Mouse (Mus musculus) R1 (cell line): Measurements from ENCODE around the gene Gucy2c.

Source experiments
- DNase-seq: peaks from one replicate; pipeline ENCODE4 v3.0.0-alpha.2; 2018; ENCODE audit warnings: low read depth, low spot score

The Gucy2c gene

DNA sequence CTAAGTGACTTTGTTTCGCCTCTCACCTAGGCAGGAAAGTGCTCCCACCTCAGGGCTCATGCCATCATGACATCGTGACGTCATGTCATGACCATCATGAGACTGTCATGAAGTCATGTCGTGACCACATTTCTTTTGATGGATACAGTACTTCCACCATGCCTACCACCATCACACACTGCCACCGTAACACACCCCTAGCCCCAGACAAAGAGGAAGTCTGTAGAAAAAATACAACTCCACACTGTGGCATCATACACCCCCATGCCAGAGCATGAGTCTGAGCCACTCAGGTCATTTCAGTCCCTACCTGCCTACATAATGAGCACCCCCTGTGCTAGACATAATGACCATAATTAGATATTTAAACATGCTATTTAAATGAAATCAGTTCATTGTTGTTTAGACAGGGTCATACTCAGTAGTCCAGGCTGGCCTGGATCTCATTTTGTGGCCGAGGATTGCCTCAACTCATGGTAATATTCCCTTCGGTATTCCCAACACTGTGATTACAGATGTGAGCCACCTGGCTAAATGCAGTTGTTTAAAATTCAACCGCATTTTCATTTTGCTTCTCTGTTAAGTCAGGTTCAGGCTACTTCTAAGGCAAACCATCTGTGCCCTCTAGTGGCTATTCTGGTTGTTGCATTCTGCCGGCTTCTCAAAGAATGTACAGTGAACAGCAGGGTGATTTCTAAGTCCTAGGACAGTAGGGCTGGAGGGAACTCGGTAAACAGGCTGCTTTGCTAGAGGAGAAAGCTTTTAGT lies 39.0 kb downstream of the Gucy2c start:
- DNase-seq, result peak; percentile 92

DNA sequence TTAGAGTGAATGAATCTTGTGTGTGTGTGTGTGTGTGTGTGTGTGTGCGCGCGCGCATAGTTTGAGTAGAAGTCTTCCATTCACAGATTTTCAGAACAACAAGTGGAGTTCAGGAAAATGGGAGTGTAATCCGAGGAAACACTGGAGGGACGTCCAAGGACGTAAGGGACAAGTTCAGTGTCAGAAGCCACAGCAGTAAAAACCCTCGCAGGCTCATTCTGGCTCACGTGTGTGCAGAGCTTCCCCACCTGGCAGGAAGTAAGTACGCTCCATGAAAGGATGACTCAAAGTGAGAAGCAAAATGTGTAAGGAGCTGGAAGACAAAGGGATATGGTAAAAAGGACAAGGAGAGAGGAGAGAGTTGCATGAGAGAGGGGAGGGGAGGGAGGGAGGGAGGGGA lies 40.3 kb downstream of the Gucy2c start:
- DNase-seq, result no peak

DNA sequence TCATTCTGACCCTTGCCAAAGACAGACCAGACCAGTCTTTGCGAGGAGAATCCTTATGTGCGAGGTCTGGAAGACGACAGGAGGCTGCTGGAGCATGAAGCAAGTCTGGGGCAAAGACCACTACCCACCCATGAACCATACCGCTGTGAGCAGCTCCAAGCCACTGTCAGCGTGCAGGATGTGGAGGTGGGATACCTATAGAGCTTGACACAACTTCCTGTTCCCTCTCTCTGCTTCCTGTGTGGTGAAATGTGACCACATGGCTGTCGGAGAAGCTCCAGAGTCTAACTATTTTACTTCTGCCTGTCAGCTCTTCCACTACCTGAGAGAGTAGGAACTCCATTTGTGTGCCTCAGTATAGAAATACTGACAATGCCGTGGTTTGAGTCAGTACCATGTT lies 45.8 kb downstream of the Gucy2c start:
- no peak for DNase-seq

DNA sequence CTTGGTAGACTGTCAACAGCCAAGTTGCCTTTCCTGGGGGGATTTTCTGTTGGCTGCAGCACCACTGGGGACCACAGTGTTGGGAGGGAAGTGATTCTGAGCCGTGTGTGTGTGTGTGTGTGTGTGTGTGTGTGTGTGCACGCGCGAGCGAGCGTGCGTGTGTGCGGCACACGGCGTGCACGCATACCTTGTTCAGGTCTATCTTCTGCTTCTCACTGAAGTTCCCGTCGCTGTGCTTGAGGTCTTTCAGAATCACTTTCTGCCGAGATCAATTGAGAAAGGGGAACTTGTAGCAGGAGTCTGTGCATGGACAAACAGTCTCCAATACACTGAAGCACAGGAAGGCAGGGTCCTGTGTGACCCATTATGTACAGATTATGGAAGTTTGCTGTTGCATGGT lies 53.4 kb downstream of the Gucy2c start:
- no peak for DNase-seq

DNA sequence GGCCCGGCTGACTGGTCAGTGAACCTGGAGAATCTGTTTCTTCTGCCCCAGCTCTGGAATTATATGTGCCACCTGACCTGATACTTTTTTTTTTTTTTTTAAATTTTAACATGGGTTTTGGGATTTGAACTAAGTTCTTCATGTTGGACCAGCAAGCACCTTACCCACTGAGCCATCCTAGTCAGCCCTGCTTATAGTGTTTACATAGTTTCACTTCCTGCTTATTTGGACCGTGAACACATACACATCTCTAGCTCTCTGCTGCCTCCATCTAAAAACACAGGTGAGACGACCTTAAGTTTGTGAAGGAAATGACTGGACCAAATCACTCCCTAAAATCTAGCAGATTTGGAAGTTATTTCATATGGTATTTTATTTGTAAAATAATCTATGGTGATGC lies 58.4 kb downstream of the Gucy2c start:
- DNase-seq, result no peak

DNA sequence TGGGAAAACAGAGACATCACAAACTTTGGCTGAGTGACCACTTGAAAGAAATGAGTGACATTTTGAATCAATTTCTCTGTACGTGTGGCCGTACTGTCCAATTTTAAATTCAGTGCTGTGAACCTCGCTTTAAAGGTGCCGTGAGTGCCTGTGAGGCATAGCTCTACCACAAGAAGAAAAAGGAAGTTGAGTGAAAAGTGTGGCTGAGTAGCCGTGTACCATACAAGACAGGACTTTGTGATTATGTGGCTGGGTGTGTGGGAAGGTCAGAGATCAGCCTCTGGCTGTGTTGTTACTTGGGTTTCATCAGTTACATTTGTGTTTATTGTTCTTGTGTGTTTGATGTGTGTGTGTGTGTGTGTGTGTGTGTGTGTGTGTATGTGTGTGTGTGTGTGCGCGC lies 59.0 kb downstream of the Gucy2c start:
- DNase-seq, result no peak

DNA sequence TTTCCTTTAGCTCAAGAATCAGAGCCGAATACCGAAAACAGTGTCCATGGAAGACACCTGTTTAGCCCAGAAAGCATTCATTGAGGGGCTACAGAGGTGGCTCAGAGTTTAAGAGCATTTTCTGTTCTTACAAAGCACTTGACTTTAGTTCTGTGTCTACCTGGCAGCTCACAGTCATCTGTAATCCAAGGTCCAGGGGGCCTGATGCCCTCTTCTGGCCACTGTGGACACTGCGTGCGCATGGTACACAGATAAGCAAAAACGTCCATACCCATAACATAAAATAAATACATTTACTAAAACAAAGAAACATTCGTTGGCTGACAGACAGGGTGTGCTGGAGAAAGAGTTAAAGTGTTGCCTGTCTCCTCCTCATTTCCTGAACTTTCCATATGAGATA lies 59.6 kb downstream of the Gucy2c start:
- no peak for DNase-seq

DNA sequence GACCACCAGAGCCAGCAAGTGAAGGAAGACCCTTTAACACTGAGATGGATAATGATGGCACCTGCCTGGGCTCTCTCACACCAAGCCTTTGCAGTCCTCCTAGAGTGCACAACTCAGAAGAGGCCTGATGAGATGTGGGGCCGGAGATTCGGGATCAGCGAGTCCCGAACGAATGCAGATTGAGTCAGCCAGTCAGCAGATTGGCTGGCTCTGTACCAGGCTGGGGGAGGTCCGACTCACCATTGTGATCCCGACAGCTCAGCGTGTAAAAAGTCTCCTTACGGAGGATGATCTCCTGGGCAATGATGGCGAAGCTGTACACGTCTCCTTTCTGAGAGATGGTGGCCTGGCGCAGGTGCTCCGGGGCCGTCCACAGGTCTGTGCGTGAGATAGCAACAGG lies 61.1 kb downstream of the Gucy2c start:
- DNase-seq, result peak; percentile 53

DNA sequence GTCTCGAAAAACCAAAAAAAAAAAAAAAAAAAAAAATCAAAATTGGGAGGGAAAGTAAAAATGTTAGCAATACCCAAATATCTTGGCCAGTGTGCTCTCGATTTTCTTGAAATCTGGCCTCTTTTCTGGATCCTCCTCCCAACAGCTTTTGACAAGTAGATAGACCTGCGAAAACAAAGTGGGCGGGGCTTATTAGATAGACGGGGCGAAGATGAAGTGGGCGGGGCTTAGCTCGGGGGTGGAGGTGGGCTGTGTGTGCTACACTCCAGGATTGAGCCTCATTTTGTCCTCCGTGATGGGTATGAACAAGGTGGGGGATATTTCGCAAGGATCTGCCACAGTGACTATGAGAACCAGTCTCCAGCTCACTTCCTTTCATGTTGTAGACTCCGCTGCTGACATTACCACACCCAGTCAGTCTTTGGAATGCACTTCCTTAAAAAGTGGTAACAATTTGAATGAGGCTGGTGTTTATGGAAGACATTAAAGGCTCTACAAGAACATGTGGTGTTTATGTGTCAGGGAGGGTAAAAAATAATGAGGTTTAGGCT lies 65.6 kb downstream of the Gucy2c start:
- peak; percentile 54 for DNase-seq

DNA sequence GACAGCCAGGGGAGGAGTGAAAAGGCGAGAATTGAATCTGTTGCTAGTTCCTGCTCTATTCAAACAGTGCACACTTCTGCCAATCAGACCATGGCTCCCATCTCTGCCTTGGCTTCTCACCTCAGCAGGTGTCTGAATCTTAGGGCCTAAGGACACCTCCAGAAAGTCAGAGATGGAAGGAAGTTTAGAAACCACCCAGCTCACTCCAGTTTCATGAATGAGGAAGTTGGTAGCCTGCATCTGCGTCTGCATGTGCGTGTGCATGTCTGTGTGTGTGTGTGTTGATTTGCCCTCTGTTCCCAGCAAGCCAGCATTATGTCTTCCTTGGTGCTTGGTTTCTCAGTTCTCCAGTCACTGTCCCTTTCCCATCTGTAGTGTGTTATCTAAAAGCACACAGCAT lies 67.5 kb downstream of the Gucy2c start:
- DNase-seq, result no peak

DNA sequence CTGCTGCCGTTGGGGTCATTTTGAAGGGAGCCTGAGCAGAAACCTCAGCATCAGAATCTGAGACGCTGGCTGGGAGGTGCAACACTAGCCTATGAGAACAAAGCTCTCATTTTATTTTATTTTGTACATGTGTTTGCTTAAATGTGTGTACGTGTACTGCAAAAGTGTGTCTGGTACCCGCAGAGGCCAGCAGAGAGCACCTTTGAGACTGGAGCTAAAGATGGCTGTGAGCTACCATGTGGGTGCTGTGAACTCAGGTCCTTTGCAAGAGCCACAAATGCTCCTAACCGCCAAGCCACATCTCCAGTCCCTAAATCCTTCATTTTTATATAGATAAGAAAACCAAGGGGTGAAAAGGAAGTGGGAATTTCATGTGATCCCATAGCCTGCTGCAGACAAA lies 71.2 kb downstream of the Gucy2c start:
- DNase-seq, result peak; percentile 64

DNA sequence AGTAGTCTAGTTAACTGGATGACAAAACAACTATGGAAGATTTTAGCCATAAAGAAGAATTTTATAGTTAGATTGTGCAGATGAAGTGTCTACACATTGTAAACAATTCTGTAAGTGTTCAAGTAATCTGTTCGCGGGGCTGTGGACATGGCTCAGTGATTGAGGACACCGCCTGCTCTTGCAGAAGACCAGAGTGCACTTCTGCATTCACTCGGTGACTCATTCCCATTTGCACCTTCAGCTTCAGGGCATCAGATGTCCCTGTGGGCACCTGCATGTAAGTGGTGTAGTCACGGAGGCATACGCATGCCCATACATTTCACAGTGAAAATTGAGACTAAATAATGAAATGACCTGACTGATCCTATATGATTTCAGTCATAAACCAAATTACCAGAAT lies 73.0 kb downstream of the Gucy2c start:
- no peak for DNase-seq

DNA sequence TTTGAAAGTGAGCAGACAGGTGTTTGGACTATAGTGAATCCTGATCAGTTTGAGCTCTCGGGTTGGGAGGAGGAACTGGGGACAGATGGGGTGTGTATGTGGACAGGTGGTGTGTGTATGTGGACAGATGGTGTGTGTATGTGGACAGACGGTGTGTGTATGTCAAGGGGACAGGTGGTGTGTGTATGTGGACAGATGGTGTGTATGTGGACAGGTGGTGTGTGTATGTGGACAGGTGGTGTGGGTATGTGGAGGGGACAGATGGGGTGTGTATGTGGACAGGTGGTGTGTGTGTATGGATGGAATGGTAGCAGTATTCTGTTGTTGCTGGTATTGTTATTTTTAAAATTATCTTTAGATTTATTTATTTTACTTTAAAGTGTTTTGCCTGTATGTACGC lies 79.7 kb downstream of the Gucy2c start:
- DNase-seq, result no peak

DNA sequence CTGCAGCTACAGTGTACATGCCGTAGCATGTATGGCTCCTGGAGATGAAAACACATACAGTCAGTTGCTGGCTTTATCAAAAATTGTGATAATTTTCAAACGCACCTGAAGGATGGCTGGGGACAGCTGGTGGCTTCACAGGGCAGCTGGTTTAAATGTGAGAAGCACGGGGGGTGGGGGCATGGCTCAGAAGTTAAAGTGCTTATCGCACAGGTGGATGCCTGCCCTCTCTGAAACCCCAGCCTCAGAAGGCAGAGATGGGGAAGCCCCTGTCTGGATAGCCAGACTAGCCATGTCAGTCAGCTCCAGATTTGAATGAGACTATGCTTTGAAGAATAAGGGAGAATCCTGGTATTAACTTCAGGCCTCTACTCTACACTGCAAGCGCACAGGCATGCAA lies 80.4 kb downstream of the Gucy2c start:
- DNase-seq, result no peak

DNA sequence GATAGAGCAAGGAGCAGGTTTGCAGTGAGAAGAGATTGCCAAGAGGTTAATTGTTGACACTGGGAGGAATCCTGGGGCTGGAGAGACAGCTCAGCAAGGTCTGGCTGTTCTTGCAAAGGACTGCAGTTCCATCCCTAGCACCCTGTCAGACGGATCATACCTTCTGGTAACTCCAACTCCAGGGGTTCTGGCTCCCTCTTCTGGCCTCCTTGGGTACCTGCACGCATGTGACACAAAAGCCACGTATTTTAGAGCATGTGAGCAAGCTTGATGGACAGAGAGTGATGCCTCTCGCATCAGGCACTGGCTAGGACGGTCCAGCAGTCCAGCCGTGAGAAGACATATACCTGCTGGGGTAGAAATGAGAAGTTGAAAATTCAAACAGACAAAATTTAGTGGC lies 90.3 kb downstream of the Gucy2c start:
- DNase-seq, result peak; percentile 70

DNA sequence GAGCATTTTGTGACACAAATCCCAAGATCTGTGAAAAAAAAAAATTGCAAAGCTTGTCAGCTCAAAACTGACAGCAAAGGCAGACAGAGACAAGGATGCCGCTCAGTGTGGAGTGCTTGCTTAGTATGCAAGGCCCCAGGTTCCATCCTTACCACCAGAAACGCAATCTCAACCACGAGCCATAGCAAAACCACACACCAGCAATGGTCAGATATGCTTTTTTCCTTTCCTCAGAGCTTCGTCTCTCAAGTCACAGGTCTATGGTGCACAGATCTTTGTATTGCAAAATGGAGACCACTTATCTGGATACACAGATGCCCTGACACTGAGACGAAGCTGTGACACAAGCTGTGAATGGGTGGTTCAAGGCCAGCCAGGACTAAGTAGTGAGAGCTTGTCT lies 91.0 kb downstream of the Gucy2c start:
- no peak for DNase-seq

DNA sequence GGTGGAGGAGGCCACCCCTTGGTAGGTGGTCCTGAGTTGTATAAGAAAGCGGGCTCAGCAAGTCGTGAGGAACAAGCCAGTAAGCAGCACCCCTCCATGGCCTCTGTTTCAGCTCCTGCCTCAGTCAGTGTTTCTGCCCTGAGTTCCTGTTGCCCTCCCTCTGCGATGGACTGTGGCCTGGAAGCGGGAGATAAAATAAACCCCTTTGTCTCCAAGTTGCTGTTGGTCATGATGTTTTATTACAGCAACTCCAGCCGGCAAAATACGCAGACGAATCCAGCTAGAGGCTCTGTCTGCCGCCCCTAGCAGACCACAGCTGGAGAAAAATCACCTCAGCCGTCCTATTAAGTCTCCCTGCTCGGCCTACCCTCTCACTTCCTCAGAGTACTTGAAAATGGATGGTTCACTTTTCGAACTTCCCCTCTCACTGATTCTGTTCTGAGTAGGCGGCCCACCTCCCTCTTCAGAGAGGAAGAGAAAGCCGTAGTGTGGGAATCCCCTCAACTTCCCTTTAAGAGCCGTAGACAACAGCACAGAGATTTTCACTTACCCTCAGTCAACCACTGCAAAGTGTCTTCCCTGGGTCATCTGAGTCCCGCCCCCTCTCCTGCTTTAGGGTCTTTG lies 91.7 kb downstream of the Gucy2c start:
- no peak for DNase-seq

DNA sequence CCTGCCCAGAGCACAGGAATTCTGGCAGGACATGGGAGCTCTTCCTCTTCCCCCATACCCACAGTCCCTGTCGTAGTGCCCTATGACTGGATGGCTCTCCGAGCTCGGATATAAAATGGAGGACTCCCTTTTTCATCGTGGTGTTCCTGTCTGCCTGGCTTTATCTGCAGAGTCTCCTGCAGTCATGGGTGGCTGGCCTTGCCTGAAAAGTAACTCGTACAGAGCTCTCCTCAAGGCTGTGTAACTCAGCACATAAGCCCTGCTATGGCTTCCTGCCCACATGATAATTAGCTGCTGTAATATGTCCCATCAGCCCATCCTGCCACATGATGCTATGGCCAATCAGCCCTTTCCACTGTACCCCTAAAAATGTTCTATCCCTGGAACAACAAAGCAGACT lies 96.1 kb downstream of the Gucy2c start:
- DNase-seq, result no peak

DNA sequence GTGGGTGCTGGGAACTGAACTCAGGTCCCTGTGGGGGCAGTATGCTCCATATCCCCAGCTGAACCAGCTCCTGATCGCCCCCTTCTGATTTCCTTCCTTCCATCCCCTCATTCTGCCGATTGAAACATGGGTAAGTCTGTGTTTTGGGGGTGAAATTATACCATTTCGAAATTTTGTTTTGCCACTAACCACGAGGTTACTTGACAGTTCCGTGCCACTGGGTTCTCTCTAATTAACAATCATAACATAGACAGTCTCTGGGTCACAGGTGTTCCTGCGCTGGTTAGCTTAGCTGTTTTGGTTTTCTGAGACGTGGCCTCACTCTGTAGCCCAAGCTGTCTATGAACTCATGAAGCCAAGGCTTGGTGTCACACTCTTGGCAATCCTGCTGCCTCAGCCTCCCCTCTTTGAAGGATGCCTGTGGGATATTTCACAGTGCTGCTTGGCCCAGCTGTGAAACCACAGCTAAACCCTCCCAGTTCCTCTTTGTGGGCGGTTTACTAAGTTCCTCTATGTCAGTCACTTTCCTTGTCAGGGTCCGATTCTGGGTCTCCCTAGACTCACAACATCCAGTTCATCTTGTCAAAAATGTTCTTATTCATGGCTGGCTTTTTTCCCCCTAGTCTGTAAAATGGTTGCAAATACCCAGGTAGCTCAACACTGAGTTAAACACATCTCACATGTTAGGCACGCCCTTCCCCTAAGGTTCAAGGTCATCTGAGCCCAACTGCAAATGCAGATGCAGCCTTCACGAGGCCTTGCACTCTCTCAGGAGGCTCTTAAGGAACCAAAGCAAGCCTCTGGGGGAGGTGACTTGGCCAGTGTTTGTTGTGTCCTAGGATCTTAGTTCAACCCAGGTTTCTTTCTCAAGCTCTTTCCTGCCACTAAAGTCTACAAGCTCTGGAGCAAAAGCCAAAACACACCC lies 97.9 kb downstream of the Gucy2c start:
- no peak for DNase-seq

DNA sequence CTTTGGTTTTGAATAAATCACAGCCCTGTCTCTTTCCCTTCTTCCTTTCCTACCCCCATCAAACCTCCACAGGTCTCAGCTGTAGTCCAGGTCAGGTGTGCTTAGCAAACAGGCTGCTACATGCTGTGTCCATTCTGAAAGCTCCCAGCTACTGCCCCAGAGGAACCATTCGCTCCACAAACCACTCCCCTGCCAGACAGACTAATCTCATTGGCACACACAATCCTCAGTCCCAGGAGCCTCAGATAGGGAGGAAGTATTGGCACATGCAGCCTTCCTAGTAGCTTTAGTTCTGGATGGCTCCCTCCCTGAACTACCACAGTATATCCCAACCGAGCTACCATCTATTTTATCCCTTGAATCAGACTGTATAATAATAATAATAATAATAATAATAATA lies 102.2 kb downstream of the Gucy2c start:
- no peak for DNase-seq

DNA sequence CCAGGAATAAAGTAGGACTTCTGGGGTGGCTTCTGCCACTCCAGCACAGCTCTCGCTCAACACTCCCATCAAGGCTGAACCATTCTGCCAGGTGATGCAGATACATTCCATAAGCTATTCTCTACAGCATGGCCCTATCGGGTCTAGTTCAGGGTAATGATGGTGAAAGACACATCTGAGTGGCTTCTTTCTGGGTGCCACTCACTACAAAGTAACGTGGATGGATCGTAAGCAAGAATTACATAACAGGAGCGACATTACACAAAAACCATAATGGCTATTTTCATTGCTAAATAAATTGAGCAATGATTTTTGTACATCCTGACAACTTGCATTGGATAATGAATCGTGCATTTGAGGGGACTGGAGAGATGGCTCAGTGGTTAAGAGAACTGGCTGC lies 106.6 kb downstream of the Gucy2c start:
- DNase-seq, result no peak

DNA sequence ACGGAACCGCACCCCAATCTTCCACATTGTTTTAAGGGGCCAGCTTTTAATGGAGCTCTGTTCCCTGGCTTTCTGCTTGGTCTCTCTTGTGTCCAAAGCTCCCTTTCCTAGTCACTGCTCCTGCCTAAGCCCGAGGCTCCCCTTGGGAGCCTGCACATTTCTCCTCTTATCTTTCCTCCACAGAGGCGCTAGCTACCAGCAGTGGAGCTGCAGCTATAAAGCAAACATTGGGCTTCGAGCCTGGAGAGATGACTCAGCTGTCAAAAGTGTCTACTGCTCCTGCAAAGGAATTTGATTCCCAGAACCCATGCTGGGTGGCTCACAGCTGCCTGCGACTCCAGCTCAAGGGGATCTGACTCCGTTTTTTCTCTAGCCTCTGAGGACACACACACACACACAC lies 109.1 kb downstream of the Gucy2c start:
- DNase-seq, result no peak
